Mouse (Mus musculus) hindbrain, embryonic 13.5 days (tissue): Measurements from ENCODE around the gene Gbp3. TPM values are rescaled to one million over a fixed set of nuclear protein-coding genes. Genes with fewer than 3 reads are reported as not detected.

Source experiments
- ATAC-seq: fragments of 200-750 bp; cut with Nextera tagmentation; 2 replicates; pipeline ENCODE4 v1.8.0; 2017; ENCODE audit warnings: moderate TSS enrichment; ENCODE audit not compliant: low FRiP score
- H3K27ac ChIP-seq: fragments of 300-500 bp; sonication (generic); 2 replicates; pipeline ENCODE4 v1.5.1; 2015; ENCODE audit warnings: inconsistent platforms, mild to moderate bottlenecking, moderate library complexity
- H3K27me3 ChIP-seq: fragments of 300-500 bp; sonication (generic); 2 replicates; pipeline ENCODE4 v1.6.1; 2015; ENCODE audit warnings: mild to moderate bottlenecking, inconsistent platforms
- H3K36me3 ChIP-seq: fragments of 300-500 bp; sonication (generic); 2 replicates; pipeline ENCODE4 v1.6.1; 2015; ENCODE audit warnings: mild to moderate bottlenecking, inconsistent platforms
- H3K4me1 ChIP-seq: fragments of 300-500 bp; sonication (generic); replicated peaks from 2 replicates; pipeline ENCODE4 v1.6.1; 2015; ENCODE audit warnings: inconsistent platforms
- H3K4me2 ChIP-seq: fragments of 300-500 bp; sonication (generic); 2 replicates; pipeline ENCODE4 v1.6.1; 2015; ENCODE audit warnings: inconsistent platforms, mild to moderate bottlenecking, moderate library complexity
- H3K4me3 ChIP-seq: fragments of 300-500 bp; sonication (generic); 2 replicates; pipeline ENCODE4 v1.5.1; 2015; ENCODE audit warnings: mild to moderate bottlenecking, inconsistent platforms
- H3K9ac ChIP-seq: fragments of 300-500 bp; sonication (generic); 2 replicates; pipeline ENCODE4 v1.6.1; 2015; ENCODE audit warnings: mild to moderate bottlenecking, inconsistent platforms
- H3K9me3 ChIP-seq: fragments of 300-500 bp; sonication (generic); 2 replicates; pipeline ENCODE4 v1.6.1; 2016; ENCODE audit warnings: inconsistent platforms
- WGBS: fragments of 180-500 bp; shearing (Covaris S2); methylation state at CpG from one replicate; pipeline ENCODE4 v1.1.7; 2015; 5-methylcytosine and 5-hydroxymethylcytosine counted together
- polyA plus RNA-seq: library from polyadenylated mRNA; unstranded; fragments of >200 nt; fragmentation: Nextera tagmentation; extraction: Ambion mirVana; gene quantifications from 2 replicates; pipeline ENCODE4 v1.2.1, GENCODE M21; 2015

Gene Gbp3
- polyA plus RNA-seq, 1 experiment from 2014 or later = 1.0 TPM

- H3K9ac ChIP-seq = no peak overlapping the region
- no peaks in the 10 kb centered on the region for H3K4me1 ChIP-seq
- no peaks in the 10 kb centered on the region for H3K9me3 ChIP-seq
- no peak for ATAC-seq
- H3K36me3 ChIP-seq = no peaks in the 10 kb centered on the region
- 88% methylated on average over 3 of the region's 3 CpGs for WGBS
- no peak overlapping the region for H3K27ac ChIP-seq
- H3K27me3 ChIP-seq = no peaks in the 10 kb centered on the region
- H3K4me2 ChIP-seq = no peak overlapping the region
- H3K4me3 ChIP-seq = no peak overlapping the region
Measured at GRCm38 (mm10) chr3:142597923-142598322, 38.1 kb downstream of the Gbp3 start.

- H3K36me3 ChIP-seq = no peaks in the 10 kb centered on the region
- H3K9ac ChIP-seq = no peak overlapping the region
- no peaks in the 10 kb centered on the region for H3K9me3 ChIP-seq
- H3K4me1 ChIP-seq = no peaks in the 10 kb centered on the region
- no peak for ATAC-seq
- H3K4me3 ChIP-seq = no peak overlapping the region
- H3K27ac ChIP-seq = no peak overlapping the region
- no peaks in the 10 kb centered on the region for H3K27me3 ChIP-seq
- no peak overlapping the region for H3K4me2 ChIP-seq
Measured at GRCm38 (mm10) chr3:142601675-142602074, 41.8 kb downstream of the Gbp3 start.

- H3K27ac ChIP-seq = no peak overlapping the region
- H3K36me3 ChIP-seq = no peaks in the 10 kb centered on the region
- no peaks in the 10 kb centered on the region for H3K9me3 ChIP-seq
- H3K9ac ChIP-seq = no peak overlapping the region
- WGBS = 83% methylated on average over 3 of the region's 3 CpGs
- no peaks in the 10 kb centered on the region for H3K27me3 ChIP-seq
- ATAC-seq = no peak
- no peak overlapping the region for H3K4me3 ChIP-seq
- no peaks in the 10 kb centered on the region for H3K4me1 ChIP-seq
- H3K4me2 ChIP-seq = no peak overlapping the region
Measured at GRCm38 (mm10) chr3:142618658-142619057, 58.8 kb downstream of the Gbp3 start.

- no peak overlapping the region for H3K27ac ChIP-seq
- no peaks in the 10 kb centered on the region for H3K9me3 ChIP-seq
- H3K4me3 ChIP-seq = no peak overlapping the region
- no peaks in the 10 kb centered on the region for H3K36me3 ChIP-seq
- H3K4me1 ChIP-seq = no peaks in the 10 kb centered on the region
- no peak for ATAC-seq
- no peak overlapping the region for H3K9ac ChIP-seq
- WGBS = 48% methylated on average over 1 of the region's 1 CpGs
- H3K27me3 ChIP-seq = no peaks in the 10 kb centered on the region
- H3K4me2 ChIP-seq = no peak overlapping the region
Measured at GRCm38 (mm10) chr3:142619606-142620005, 59.8 kb downstream of the Gbp3 start.

- no peak within 1 kb of the TSS for H3K9ac ChIP-seq
- H3K27ac ChIP-seq = no peak within 1 kb of the TSS
- no peak for ATAC-seq
- H3K36me3 ChIP-seq = no peaks in the 10 kb centered on the region
- no peaks in the 10 kb centered on the region for H3K4me1 ChIP-seq
- WGBS = 72% methylated on average over 4 of the region's 4 CpGs
- no peaks in the 10 kb centered on the region for H3K9me3 ChIP-seq
- no peak within 1 kb of the TSS for H3K4me2 ChIP-seq
- H3K27me3 ChIP-seq = no peaks in the 10 kb centered on the region
- no peak within 1 kb of the TSS for H3K4me3 ChIP-seq
Measured at GRCm38 (mm10) chr3:142620111-142620955, 60.5 kb downstream of the Gbp3 start, which contains the start of gene Gbp2. Gbp2 (plus strand) TSS chr3:142620602.

GRCm38 (mm10) chr3:142620956-142621562 is 61.2 kb downstream of the Gbp3 start:
- H3K9me3 ChIP-seq = no peaks in the 10 kb centered on the region
- H3K4me1 ChIP-seq = no peaks in the 10 kb centered on the region
- no peaks in the 10 kb centered on the region for H3K27me3 ChIP-seq
- WGBS = 57% methylated on average over 3 of the region's 3 CpGs
- no peak for ATAC-seq
- H3K27ac ChIP-seq = no peak overlapping the region
- no peak overlapping the region for H3K4me3 ChIP-seq
- H3K36me3 ChIP-seq = no peaks in the 10 kb centered on the region
- no peak overlapping the region for H3K9ac ChIP-seq
- no peak overlapping the region for H3K4me2 ChIP-seq

Other genes starting within 250 kb of the Gbp3 start
- 13.8 and 15.0 TPM in 2 replicates for gene Pdlim5, start 164.3 kb upstream of the Gbp3 start, polyA plus RNA-seq
- 0.13 TPM in 1 of 2 replicates, not detected in the other for gene Gbp5, start 66.0 kb upstream of the Gbp3 start, polyA plus RNA-seq
- 1.7 TPM in 2 replicates for gene Gbp7, start 29.7 kb upstream of the Gbp3 start, polyA plus RNA-seq
- not detected in 2 replicates for gene Gbp2b, start 34.8 kb downstream of the Gbp3 start, polyA plus RNA-seq
- 0.35 and 0.60 TPM in 2 replicates for gene Gbp2, start 60.6 kb downstream of the Gbp3 start, polyA plus RNA-seq
- 5.1 and 5.3 TPM in 2 replicates for gene Kyat3, start 141.0 kb downstream of the Gbp3 start, polyA plus RNA-seq
- 92.3 and 94.3 TPM in 2 replicates for gene Gtf2b, start 205.0 kb downstream of the Gbp3 start, polyA plus RNA-seq